Mouse (Mus musculus) hindbrain, postnatal 0 days (tissue): ENCODE results near the gene Plcg2. TPM values are rescaled to one million over a fixed set of nuclear protein-coding genes. Genes with fewer than 3 reads are reported as not detected.

Experiments used
- ATAC-seq: fragments of 200-750 bp; cut with Nextera tagmentation; 2 replicates; pipeline ENCODE4 v1.8.0; 2017; ENCODE audit warnings: mild to moderate bottlenecking, moderate TSS enrichment, moderate library complexity
- DNase-seq: peaks from one replicate; pipeline ENCODE4 v3.0.0-alpha.2; 2015; ENCODE audit warnings: low spot score
- H3K27ac ChIP-seq: fragments of 300-500 bp; sonication (generic); 2 replicates; pipeline ENCODE4 v1.5.1; 2014; ENCODE audit warnings: mild to moderate bottlenecking
- H3K27me3 ChIP-seq: fragments of 300-500 bp; sonication (generic); 2 replicates; pipeline ENCODE4 v1.6.1; 2014; ENCODE audit warnings: low read length, mixed read lengths; ENCODE audit not compliant: insufficient read depth
- H3K36me3 ChIP-seq: fragments of 300-500 bp; sonication (generic); 2 replicates; pipeline ENCODE4 v1.6.1; 2014; ENCODE audit warnings: low read length, mixed read lengths; ENCODE audit not compliant: insufficient read depth
- H3K4me1 ChIP-seq: fragments of 300-500 bp; sonication (generic); 2 replicates; pipeline ENCODE4 v1.6.1; 2014; ENCODE audit warnings: antibody characterized with exemption, low read length, mixed read lengths; ENCODE audit not compliant: insufficient read depth
- H3K4me2 ChIP-seq: fragments of 300-500 bp; sonication (generic); 2 replicates; pipeline ENCODE4 v1.6.1; 2014; ENCODE audit warnings: low read depth, mild to moderate bottlenecking, low read length, moderate library complexity, mixed read lengths
- H3K4me3 ChIP-seq: fragments of 300-500 bp; sonication (generic); 2 replicates; pipeline ENCODE4 v1.5.1; 2014; ENCODE audit warnings: low read length
- H3K9ac ChIP-seq: fragments of 300-500 bp; sonication (generic); replicated peaks from 2 replicates; pipeline ENCODE4 v1.6.1; 2014; ENCODE audit warnings: mild to moderate bottlenecking, low read length, moderate library complexity, mixed read lengths
- H3K9me3 ChIP-seq: fragments of 300-500 bp; sonication (generic); 2 replicates; pipeline ENCODE4 v1.6.1; 2016; ENCODE audit warnings: low read length, mixed read lengths
- CTCF ChIP-seq: IDR thresholded peaks from 2 replicates; pipeline ENCODE4 v1.5.1; 2016; ENCODE audit warnings: antibody characterized with exemption, control low read depth, low read depth
- WGBS: fragments of 180-500 bp; shearing (Covaris S2); extraction: QIAGEN DNeasy Blood & Tissue Kit; methylation state at CpG from one replicate; pipeline ENCODE4 v1.1.7; 2014; 5-methylcytosine and 5-hydroxymethylcytosine counted together
- polyA plus RNA-seq: library from polyadenylated mRNA; unstranded; fragments of >200 nt; fragmentation: Nextera tagmentation; extraction: Ambion mirVana; gene quantifications from 2 replicates; pipeline ENCODE4 v1.2.1, GENCODE M21; 2015
- total RNA-seq: library from RNA; depleted of rRNA; stranded (reverse); fragments of >200 nt; gene quantifications from 2 replicates; pipeline ENCODE4 v1.2.3, GENCODE M21; 2014

Gene Plcg2
- total and polyA plus RNA-seq, 2 experiments from 2014 or later: 1.5 to 2.5 TPM

GRCm38 (mm10) chr8:117517861-117518260 is 19.8 kb downstream of the Plcg2 start:
- no peak for DNase-seq
- no peak overlapping the region for H3K9ac ChIP-seq
- H3K4me1 ChIP-seq: no peaks in the 10 kb centered on the region
- no peaks in the 10 kb centered on the region for H3K36me3 ChIP-seq
- H3K4me2 ChIP-seq: no peak overlapping the region
- H3K27me3 ChIP-seq: no peaks in the 10 kb centered on the region
- H3K27ac ChIP-seq: no peak overlapping the region
- 78% methylated on average over 9 of the region's 9 CpGs for WGBS
- TF ChIP-seq CTCF: no peak
- ATAC-seq: no peak
- H3K4me3 ChIP-seq: no peak overlapping the region
- H3K9me3 ChIP-seq: no peaks in the 10 kb centered on the region

GRCm38 (mm10) chr8:117518873-117519272 is 20.8 kb downstream of the Plcg2 start:
- no peaks in the 10 kb centered on the region for H3K36me3 ChIP-seq
- DNase-seq: no peak
- H3K9me3 ChIP-seq: no peaks in the 10 kb centered on the region
- H3K27me3 ChIP-seq: no peaks in the 10 kb centered on the region
- no peaks in the 10 kb centered on the region for H3K4me1 ChIP-seq
- H3K27ac ChIP-seq: no peak overlapping the region
- 81% methylated on average over 4 of the region's 4 CpGs for WGBS
- ATAC-seq: no peak
- no peak overlapping the region for H3K4me3 ChIP-seq
- H3K4me2 ChIP-seq: no peak overlapping the region
- H3K9ac ChIP-seq: no peak overlapping the region
- no peak for TF ChIP-seq CTCF

GRCm38 (mm10) chr8:117526185-117526584 is 28.1 kb downstream of the Plcg2 start:
- H3K9ac ChIP-seq: no peak overlapping the region
- H3K36me3 ChIP-seq: no peaks in the 10 kb centered on the region
- no peak for TF ChIP-seq CTCF
- H3K9me3 ChIP-seq: no peaks in the 10 kb centered on the region
- ATAC-seq (no peak), DNase-seq (no peak)
- 56% methylated on average over 2 of the region's 2 CpGs for WGBS
- no peak overlapping the region for H3K4me3 ChIP-seq
- H3K27ac ChIP-seq: no peak overlapping the region; the same call in 1 of the 2 replicates
- H3K27me3 ChIP-seq: no peaks in the 10 kb centered on the region
- H3K4me1 ChIP-seq: 0 out of 2 replicates have a peak, but pooled peaks cover 6% of the 10 kb centered on the region
- no peak overlapping the region for H3K4me2 ChIP-seq

DNA sequence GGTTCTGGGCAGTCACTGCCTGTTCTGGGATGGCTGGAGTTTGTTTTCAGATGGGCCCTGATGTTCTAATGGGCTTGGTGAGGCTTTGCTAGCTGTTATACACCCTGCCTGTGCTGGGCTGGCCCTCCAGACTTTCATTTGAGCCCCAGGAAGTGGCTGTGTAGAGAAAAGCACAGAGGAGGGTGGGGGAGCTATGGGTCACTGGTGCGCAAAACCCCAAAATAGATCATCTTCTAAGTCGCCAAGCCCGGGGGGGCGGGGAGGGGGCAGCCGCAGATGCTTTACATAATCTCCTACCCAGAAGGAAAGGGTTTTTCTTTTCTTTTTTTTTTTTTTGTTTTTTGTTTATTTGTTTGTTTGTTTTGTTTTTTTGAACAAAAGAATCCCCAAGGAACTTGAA is 29.9 kb downstream of the Plcg2 start:
- Histone ChIP-seq H3K27ac (no peak overlapping the region), H3K4me2 (no peak overlapping the region), H3K36me3 (no peaks in the 10 kb centered on the region), H3K9ac (no peak overlapping the region), H3K9me3 (no peaks in the 10 kb centered on the region), H3K4me3 (no peak overlapping the region), H3K4me1 (0 out of 2 replicates have a peak, but pooled peaks cover 6% of the 10 kb centered on the region), H3K27me3 (no peaks in the 10 kb centered on the region)
- DNase-seq (no peak), ATAC-seq (no peak)
- no peak for TF ChIP-seq CTCF
- WGBS: 78% methylated on average over 5 of the region's 5 CpGs

DNA sequence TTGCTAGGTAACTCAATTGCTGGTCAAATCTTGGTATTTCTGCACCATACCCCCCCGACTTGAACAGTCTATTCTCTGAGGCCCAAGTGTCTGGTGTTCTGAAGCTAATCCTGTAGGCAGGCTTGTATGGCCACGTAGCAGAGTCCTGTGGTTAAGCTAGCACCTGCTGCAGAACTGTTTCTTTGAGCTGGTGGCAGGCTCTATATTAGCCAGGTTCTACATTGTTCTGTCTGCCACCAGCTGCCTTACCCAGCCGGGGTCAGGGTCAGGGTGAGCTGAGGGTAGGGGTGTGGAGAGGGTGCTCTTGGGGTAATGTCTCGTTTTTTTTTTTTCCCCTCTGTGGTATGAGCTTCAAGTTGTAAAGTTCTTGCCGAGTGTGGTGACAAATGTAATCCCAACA is 31.1 kb downstream of the Plcg2 start:
- 77% methylated on average over 5 of the region's 5 CpGs for WGBS
- 0 out of 2 replicates have a peak, but pooled peaks cover 6% of the 10 kb centered on the region for H3K4me1 ChIP-seq
- H3K4me2 ChIP-seq: no peak overlapping the region
- no peaks in the 10 kb centered on the region for H3K36me3 ChIP-seq
- H3K9ac ChIP-seq: no peak overlapping the region
- H3K9me3 ChIP-seq: no peaks in the 10 kb centered on the region
- no peak for TF ChIP-seq CTCF
- H3K27ac ChIP-seq: no peak overlapping the region
- DNase-seq: no peak
- ATAC-seq: no peak
- no peaks in the 10 kb centered on the region for H3K27me3 ChIP-seq
- no peak overlapping the region for H3K4me3 ChIP-seq

- Histone ChIP-seq H3K27ac (no peak overlapping the region), H3K4me1 (no peaks in the 10 kb centered on the region), H3K4me3 (no peak overlapping the region), H3K27me3 (no peaks in the 10 kb centered on the region), H3K9me3 (no peaks in the 10 kb centered on the region), H3K9ac (no peak overlapping the region), H3K36me3 (no peaks in the 10 kb centered on the region), H3K4me2 (no peak overlapping the region)
- no peak for TF ChIP-seq CTCF
- ATAC-seq: no peak
- DNase-seq: no peak
- WGBS: 88% methylated on average over 15 of the region's 15 CpGs
Measured at GRCm38 (mm10) chr8:117532381-117532972, 34.4 kb downstream of the Plcg2 start.

DNA sequence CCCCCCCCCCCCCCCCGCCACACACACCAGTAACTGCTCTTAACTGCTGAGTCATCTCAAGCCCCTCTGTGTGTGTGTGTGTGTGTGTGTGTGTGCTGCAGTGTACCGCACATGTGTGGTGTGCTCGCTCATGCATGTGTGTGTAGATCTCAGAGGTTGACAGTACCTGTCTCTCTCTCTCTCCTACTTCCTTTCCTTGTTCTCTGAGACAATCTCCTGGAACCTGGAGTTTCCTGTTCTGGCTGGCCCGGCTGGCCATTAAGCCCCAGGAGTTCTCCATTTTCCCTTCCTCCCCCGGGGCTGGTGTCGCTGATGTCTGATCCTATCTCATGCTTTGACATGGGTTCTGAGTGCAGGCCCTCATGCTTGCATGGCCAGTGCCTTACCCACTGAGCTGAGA is 38.8 kb downstream of the Plcg2 start:
- no peak for ATAC-seq
- H3K4me2 ChIP-seq: no peak overlapping the region
- no peak overlapping the region for H3K9ac ChIP-seq
- H3K9me3 ChIP-seq: no peaks in the 10 kb centered on the region
- 74% methylated on average over 5 of the region's 6 CpGs for WGBS
- no peak overlapping the region for H3K27ac ChIP-seq
- no peaks in the 10 kb centered on the region for H3K27me3 ChIP-seq
- no peak for DNase-seq
- no peaks in the 10 kb centered on the region for H3K4me1 ChIP-seq
- no peak for TF ChIP-seq CTCF
- H3K36me3 ChIP-seq: no peaks in the 10 kb centered on the region
- no peak overlapping the region for H3K4me3 ChIP-seq
